Mouse (Mus musculus) right cerebral cortex, adult 18-20 months (tissue): ENCODE data around the gene Gbx1.

ENCODE experiments used
- DNase-seq: peaks from one replicate; pipeline ENCODE4 v3.0.0; 2022; ENCODE audit warnings: mixed read lengths

Gene Gbx1

GRCm38 (mm10) chr5:24524522-24524921 is 2.5 kb downstream of the Gbx1 start:
- DNase-seq: no peak

GRCm38 (mm10) chr5:24523806-24524205 is 3.2 kb downstream of the Gbx1 start:
- DNase-seq: no peak

GRCm38 (mm10) chr5:24521366-24521765 is 5.6 kb downstream of the Gbx1 start:
- no peak for DNase-seq

- no peak for DNase-seq
Measured at GRCm38 (mm10) chr5:24512271-24512670, 14.7 kb downstream of the Gbx1 start.

DNA sequence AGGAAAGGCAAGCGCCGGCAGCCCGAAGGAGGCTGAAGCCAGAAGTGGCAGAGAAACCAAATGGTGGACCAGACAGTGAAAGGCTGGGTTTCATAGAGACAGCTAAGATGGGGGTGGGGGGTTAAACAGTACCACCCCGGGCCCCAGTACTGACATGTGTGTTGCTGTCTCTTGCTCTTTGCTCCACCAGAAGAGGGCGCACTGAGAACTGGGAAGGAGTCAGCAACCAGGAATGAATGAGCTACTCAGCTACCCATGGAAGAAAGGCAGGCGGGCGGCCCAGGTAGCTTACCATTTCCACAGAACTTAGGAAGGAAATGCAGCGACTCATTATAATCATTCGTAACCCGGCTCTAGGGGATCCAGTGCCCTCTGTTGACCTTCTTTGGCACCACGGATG is 16.4 kb downstream of the Gbx1 start:
- no peak for DNase-seq

DNA sequence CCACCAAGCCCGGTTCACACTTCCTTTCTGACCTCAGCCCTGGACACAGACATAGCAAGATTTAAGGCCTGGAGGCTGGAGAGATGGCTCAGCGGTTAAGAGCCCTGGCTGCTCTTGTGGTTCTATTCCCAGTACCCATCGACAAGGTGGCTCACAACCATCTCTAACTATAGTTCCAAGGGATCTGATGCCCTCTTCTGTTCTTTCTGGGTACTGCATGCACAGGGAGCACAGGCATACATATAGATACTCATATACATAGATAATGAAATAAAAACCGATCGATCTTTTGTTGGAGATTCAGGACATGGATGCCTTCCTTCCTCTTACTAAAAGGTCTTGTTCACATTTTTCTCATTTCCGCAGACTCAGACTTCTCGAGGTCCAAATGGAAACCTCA is 18.6 kb downstream of the Gbx1 start:
- DNase-seq: no peak

DNA sequence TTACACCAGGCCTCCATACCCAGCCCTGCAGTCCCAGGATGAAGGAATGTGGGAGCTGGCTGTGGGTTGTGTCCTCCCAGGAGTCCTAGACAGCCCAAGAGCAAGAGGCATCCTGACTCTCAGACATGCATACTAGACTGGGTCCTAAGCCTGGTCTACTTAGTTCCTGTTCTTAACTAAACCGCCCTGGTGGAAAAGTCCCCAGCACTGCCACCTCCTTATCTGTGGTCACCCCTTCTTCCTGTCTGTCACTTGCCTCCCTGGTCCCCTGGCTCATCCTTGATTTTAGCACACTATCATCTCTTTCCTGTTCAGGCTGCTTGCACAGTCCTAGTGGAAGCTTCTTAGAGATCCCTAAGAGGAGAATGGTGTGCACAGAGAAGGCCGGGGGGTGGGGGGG is 21.5 kb downstream of the Gbx1 start:
- no peak for DNase-seq

DNA sequence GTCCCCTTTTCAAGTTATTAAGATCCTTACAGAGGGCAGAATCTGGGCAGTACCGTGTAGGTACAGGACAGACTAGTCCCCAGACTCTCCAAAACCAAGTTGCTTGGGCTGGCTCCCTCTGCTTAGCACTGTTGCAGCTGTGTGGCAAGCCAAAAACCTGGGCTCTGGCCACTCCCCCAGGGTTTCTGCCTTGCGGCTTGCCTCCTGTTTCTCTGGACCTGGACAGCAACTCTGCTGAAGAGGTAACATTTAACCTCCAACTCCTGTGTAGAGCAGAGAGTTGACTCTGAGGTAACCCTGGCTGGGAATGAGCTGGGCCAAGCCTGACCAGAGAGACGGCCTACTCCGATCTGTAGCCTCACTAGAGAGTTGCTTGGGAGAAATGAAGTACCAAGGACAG is 24.2 kb downstream of the Gbx1 start:
- DNase-seq: no peak

GRCm38 (mm10) chr5:24500851-24501250 is 26.2 kb downstream of the Gbx1 start:
- no peak for DNase-seq

DNA sequence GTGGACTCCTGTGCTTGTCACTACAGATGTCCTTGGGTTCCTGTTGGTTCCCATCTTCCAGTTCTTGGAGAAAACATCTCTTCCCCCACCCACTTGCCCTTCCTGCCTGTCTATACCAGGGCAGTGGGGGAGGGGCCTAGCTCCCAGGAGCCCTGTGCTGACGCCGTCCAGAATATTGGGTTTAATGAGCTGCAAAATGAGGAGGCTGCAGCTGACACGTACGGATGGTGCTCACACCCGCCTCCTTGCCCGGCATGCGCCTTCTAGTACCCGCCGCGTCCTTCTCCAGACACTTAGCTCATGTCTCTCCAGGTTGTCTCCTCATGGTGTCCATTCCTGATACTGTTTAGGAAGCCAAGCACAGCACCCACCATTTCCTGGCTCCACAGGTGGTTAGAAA is 27.9 kb downstream of the Gbx1 start:
- peak; percentile 70 for DNase-seq

- no peak for DNase-seq
Measured at GRCm38 (mm10) chr5:24497526-24497925, 29.5 kb downstream of the Gbx1 start.

DNA sequence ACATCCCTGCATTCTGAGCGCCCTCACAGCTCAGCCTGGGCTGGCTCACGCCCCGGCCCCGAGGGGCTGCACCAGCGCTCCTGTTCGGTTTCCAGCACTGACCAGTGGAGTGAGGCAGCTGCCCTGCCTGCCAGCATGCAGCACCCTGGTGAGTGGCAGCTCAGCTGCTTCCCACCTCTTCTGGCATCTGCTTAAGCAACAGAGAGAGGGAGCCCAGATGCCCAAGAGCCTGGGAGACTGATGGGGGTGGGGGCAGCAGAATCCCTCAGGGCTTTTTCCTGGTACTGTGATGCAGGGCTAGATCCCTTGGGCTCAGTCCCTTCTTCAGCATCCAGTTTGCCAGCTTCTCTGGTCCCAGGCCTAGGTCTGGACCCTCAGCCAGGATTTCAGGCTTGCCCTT is 30.2 kb downstream of the Gbx1 start:
- no peak for DNase-seq

GRCm38 (mm10) chr5:24495019-24495418 is 32.0 kb downstream of the Gbx1 start:
- no peak for DNase-seq

DNA sequence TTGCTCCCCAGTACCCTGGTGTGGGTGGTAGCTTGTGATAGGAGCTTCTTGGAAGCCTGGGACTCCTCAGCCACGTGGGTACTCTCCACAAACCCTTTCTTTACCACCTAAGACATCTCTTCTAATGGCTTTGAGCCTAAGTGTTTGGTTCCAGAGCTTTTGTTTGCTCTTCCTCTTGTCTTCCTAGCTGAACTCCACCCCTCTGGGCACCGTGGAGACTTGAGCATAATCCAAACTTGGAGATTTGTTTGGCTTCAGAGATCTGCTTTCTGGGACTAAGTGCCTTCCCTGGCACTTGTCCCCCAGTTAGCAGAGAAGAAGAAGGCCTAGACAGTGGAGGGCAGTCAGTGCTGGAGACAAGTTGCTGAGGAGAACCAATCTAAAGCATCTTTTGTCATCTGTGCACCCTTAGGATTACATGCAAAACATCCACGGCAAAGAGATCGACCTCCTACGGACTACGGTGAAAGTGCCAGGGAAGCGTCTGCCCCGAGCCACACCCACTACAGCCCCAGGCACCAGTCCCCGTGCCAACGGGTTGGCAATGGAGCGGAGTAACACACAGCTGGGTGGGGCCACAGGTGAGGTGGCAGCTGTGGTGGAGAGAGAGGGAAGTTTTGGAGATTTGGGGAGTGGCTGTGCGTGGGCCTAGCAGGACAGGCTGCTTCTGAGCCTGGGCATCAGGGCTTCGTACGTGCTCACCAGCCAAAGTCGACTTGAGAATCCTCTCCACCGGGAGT is 34.3 kb downstream of the Gbx1 start:
- DNase-seq: no peak

GRCm38 (mm10) chr5:24490413-24490920 is 36.5 kb downstream of the Gbx1 start:
- no peak for DNase-seq

- no peak for DNase-seq
Measured at GRCm38 (mm10) chr5:24486738-24487137, 40.3 kb downstream of the Gbx1 start.

GRCm38 (mm10) chr5:24486097-24486496 is 40.9 kb downstream of the Gbx1 start:
- peak; percentile 89 for DNase-seq

DNA sequence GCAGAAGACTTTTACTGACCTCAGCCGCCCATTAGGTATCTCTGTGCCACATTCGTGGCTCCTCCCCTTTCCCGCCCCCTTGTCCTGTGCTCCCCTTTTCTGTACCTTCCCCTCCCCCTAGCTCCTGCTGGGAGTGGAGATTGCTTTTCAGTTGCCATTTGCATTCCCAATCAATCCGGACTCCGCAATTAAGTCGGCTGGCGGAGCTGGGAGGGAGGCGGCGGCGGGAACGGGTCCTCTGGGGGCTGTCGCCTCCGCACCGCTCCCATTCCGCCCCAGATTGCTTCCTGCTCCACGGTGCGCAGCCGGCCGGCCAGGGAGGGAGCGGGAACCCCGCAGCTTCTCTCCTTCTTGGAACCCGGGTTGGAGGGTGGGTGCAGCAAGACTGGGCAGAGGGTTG is 42.0 kb downstream of the Gbx1 start:
- DNase-seq: peak; percentile 53

- DNase-seq: peak; percentile 82
Measured at GRCm38 (mm10) chr5:24483326-24483725, 43.7 kb downstream of the Gbx1 start.

DNA sequence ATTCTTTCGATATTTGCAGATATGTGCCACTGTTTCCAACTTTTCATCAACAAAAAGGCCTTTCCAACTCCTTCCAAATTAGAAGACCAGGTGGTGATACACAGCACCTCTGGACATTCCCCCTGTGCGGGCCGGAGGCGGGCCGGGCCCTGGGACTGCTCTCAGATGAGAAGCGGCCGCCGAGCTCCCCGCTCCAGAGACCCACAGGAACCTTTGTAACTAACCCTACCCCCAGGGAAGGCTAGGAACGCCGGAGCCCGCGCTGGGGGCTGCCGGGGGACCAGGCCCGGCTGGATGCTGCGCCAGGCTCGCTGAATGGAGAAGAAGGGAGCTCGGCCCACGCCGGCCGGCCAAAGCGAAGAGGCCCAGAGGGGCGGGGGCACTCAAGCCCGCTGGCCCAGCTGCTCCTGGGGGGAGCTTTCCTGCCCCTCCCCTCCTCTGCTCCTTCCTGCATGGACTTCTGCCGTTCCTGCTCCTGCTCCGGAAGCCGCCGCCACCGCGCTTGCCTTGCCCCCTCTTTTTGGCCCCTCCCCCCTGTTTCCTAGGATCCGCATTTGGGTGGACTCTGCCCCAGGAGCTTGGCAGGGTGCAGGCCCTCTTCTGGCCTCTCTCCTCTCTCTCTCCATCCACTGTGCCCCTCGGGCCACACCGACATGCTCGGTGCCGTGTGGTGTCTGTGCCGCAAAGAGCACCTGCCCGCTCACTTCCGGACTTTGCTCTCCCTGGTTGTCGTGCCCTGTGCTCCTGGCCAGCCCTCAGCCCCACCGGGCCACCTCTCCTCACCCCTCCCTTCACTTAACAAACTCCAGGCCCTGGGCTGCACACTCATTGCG is 44.5 kb downstream of the Gbx1 start:
- DNase-seq: no peak

DNA sequence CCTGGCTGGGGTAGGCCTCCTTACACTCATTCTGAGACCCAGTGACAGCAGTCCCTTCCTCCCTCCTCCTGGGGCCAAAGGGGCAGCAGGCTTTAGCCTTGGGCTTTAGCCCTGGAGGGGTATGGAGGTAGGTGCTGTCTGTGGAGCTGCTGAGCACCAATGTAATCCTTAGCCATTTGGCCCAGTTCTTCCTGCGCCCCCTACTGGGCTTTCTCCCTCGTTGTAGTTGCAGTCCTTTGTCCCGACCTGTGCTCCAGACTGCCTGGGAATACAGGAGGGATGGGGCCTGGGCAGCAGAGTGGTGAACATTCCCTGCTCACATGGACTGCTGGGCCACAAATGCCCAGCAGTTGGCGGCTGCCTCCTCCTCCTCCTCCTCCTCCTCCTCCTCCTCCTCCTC is 45.4 kb downstream of the Gbx1 start:
- peak; percentile 68 for DNase-seq

DNA sequence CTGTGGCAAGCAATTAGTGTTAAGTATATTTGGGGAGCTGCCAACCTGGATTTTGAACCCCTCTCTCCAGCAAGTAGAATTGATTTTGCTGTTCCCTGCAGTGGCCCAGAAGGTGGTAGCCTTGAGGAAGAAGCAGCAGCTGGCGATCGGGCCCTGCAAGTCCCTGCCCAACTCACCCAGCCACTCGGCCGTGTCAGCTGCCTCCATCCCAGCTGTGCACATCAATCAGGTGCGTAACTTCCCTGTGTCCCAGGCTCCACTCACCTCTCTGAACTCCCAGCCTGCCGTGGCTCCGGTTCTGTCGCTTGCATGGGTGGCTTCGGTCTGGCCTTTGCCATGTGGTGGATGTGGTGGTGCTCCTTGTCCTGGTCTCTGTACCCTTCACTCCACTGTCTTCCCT is 49.1 kb downstream of the Gbx1 start:
- DNase-seq: no peak

GRCm38 (mm10) chr5:24475476-24476241 is 51.3 kb downstream of the Gbx1 start:
- no peak for DNase-seq
